Mouse (Mus musculus): Measurements from ENCODE around the gene 1600002K03Rik. TPM values are rescaled to one million over a fixed set of nuclear protein-coding genes. Genes with fewer than 3 reads are reported as not detected.
"Not testable (repeated sequence)": the region's sequence is repeated elsewhere in the genome, so short reads cannot be mapped to it uniquely, and the experiment has no call there.

1600002K03Rik gene
- polyA plus RNA-seq, 2 experiments = 12.8 to 15.5 TPM

DNA sequence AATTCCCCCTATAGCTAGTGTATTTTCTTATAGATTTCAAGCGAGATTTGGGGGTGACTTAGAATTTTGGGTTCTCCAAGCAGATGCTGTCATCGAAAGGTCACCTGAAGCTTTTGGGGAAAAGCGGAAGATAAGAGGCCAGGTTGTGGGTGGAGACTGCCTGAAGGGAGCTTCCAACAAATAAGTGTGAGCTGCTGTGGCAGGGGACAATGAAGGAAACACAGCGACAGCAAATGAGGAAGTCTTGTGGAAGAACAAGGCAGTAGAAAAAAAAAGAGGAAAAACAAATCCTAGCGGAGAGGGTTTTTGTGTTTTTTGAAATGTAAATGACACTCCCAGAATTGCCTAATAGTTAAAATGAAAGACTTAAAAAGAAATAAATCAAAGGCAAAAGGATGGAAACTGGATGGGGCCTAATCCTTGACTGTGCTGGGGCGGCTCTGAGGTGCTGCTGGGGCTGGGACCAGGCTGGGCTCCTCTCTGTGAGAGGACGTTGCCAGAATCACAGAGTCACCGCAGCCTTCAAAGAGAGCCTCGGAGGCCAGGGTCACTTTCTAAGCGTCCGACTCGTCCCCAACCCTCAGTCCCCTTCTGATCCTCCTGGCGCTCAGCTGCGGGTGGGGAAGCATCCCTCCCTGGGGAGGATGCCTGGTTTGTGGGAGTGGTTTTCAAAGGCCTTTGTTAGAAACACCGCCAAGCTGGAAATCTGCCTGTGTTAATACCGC is 42.5 kb downstream of the 1600002K03Rik start:
- peak overlapping the region; percentile 21; the same call in 1 of the 2 replicates for H3K9ac ChIP-seq (ENCODE audit: low read depth, low read length, severe bottlenecking)
- no peak overlapping the region for H3K27ac ChIP-seq (replicated peaks; ENCODE audit: low read depth, low read length)

DNA sequence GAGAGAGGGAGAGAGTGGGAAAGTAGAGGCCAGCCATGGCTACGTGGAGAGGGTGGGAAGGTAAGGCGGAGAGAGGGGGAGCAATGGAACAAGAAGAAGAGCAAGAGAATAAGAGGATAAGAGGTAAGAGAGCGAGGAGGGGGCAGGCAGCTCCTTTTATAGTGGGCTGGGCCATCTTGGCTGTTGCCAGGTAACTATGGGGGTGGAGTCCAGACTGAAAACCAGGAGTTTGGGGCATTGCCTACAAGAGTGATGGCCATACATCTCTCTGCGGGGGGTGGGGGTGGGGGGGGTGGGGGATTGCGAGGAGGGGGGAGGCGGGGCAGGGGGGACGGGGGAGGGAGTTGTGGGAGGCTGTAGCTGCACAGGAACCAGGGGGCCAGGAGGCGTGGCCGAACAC is 47.9 kb downstream of the 1600002K03Rik start:
- Histone ChIP-seq H3K9me3 (ENCODE audit: control insufficient read depth, low read length) (no peaks in the 10 kb centered on the region), H3K27ac (replicated peaks; ENCODE audit: low read depth, low read length) (no peak overlapping the region)

More for the DNA sequence above, 42.5 kb downstream of the 1600002K03Rik start:
- no peak for TF ChIP-seq POLR2A (IDR thresholded peaks at IDR 0.05; ENCODE audit: borderline replicate concordance, extremely low read depth, insufficient read depth, insufficient read length)
- no peak overlapping the region for H3K4me2 ChIP-seq (replicated peaks; ENCODE audit: low read depth, low read length, severe bottlenecking)
- WGBS = 34% methylated on average over 16 of the region's 16 CpGs
- ATAC-seq (ENCODE audit: low FRiP score, low read depth) (no peak), DNase-seq (ENCODE audit: low spot score) (no peak)
- H3K9me3 ChIP-seq (ENCODE audit: control insufficient read depth, low read length) = no peaks in the 10 kb centered on the region
- H3K4me1 ChIP-seq (ENCODE audit: control insufficient read depth, insufficient read depth, low read length) = no peaks in the 10 kb centered on the region
- no peaks in the 10 kb centered on the region for H3K27me3 ChIP-seq (ENCODE audit: control insufficient read depth, insufficient read depth, low read length)
- no peak overlapping the region for H3K4me3 ChIP-seq (replicated peaks; ENCODE audit: low read length)
- H3K36me3 ChIP-seq (ENCODE audit: control insufficient read depth, insufficient read depth, low read length) = no peaks in the 10 kb centered on the region

DNA sequence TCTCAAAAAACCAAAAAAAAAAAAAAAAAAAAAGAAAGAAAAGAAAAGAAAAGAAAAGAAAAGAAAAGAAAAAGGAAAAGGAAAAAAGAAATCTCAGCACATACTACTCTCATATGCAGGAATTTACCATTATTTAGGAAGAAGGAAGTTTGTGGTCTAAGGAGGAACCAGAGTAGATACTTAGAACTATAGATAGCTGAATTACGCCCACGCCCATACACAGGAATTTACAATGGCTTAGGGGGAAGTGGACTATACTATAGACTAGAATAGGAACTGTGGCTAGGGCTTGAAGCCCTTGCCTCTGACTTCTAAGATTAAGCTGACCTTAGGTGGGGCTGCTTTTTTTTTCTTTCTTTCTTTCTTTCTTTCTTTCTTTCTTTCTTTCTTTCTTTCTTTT is 50.4 kb downstream of the 1600002K03Rik start:
- H3K9ac ChIP-seq (ENCODE audit: low read depth, low read length, severe bottlenecking); H3K36me3 ChIP-seq (ENCODE audit: control insufficient read depth, insufficient read depth, low read length); H3K9me3 ChIP-seq (ENCODE audit: control insufficient read depth, low read length); ATAC-seq (ENCODE audit: low FRiP score, low read depth); H3K4me2 ChIP-seq (replicated peaks; ENCODE audit: low read depth, low read length, severe bottlenecking); H3K4me3 ChIP-seq (replicated peaks; ENCODE audit: low read length); DNase-seq (ENCODE audit: low spot score); H3K27ac ChIP-seq (replicated peaks; ENCODE audit: low read depth, low read length); H3K27me3 ChIP-seq (ENCODE audit: control insufficient read depth, insufficient read depth, low read length): not testable (repeated sequence)
- H3K4me1 ChIP-seq (ENCODE audit: control insufficient read depth, insufficient read depth, low read length) = peaks cover 20% of the 10 kb centered on the region
- 88% methylated on average over 2 of the region's 2 CpGs for WGBS

More for the DNA sequence above, 47.9 kb downstream of the 1600002K03Rik start:
- no peak for TF ChIP-seq POLR2A (IDR thresholded peaks at IDR 0.05; ENCODE audit: borderline replicate concordance, extremely low read depth, insufficient read depth, insufficient read length)
- H3K9ac ChIP-seq (ENCODE audit: low read depth, low read length, severe bottlenecking) = no peak overlapping the region
- DNase-seq (ENCODE audit: low spot score) (no peak), ATAC-seq (ENCODE audit: low FRiP score, low read depth) (no peak)
- H3K27me3 ChIP-seq (ENCODE audit: control insufficient read depth, insufficient read depth, low read length) = no peaks in the 10 kb centered on the region
- H3K4me2 ChIP-seq (replicated peaks; ENCODE audit: low read depth, low read length, severe bottlenecking) = no peak overlapping the region
- H3K4me1 ChIP-seq (ENCODE audit: control insufficient read depth, insufficient read depth, low read length) = peaks cover 5% of the 10 kb centered on the region
- WGBS = 41% methylated on average over 6 of the region's 9 CpGs
- no peaks in the 10 kb centered on the region for H3K36me3 ChIP-seq (ENCODE audit: control insufficient read depth, insufficient read depth, low read length)
- no peak overlapping the region for H3K4me3 ChIP-seq (replicated peaks; ENCODE audit: low read length)

Other genes starting within 250 kb of the 1600002K03Rik start
- 8.6 and 12.6 TPM in 2 replicates for gene Arid3a, start 245.9 kb upstream of the 1600002K03Rik start, polyA plus RNA-seq (2012; rRNA removed)
- 4.8 and 5.0 TPM in 2 replicates for gene Arid3a, start 245.9 kb upstream of the 1600002K03Rik start, polyA plus RNA-seq (2014; fragmentation: Nextera tagmentation; extraction: Ambion mirVana)
- gene Wdr18, start 212.8 kb upstream of the 1600002K03Rik start, polyA plus RNA-seq (2012; rRNA removed) = 58.7 and 78.5 TPM in 2 replicates
- gene Wdr18, start 212.8 kb upstream of the 1600002K03Rik start, polyA plus RNA-seq (2014; fragmentation: Nextera tagmentation; extraction: Ambion mirVana) = 99.8 and 106 TPM in 2 replicates
- 0.72 and 0.76 TPM in 2 replicates for gene Grin3b, start 202.2 kb upstream of the 1600002K03Rik start, polyA plus RNA-seq (2012; rRNA removed)
- gene Grin3b, start 202.2 kb upstream of the 1600002K03Rik start, polyA plus RNA-seq (2014; fragmentation: Nextera tagmentation; extraction: Ambion mirVana) = 0.23 and 0.55 TPM in 2 replicates
- 260 and 379 TPM in 2 replicates for gene Tmem259, start 188.6 kb upstream of the 1600002K03Rik start, polyA plus RNA-seq (2012; rRNA removed)
- gene Tmem259, start 188.6 kb upstream of the 1600002K03Rik start, polyA plus RNA-seq (2014; fragmentation: Nextera tagmentation; extraction: Ambion mirVana) = 24.5 and 25.2 TPM in 2 replicates
- gene Cnn2, start 184.4 kb upstream of the 1600002K03Rik start, polyA plus RNA-seq (2012; rRNA removed) = 133 and 173 TPM in 2 replicates
- 273 and 290 TPM in 2 replicates for gene Cnn2, start 184.4 kb upstream of the 1600002K03Rik start, polyA plus RNA-seq (2014; fragmentation: Nextera tagmentation; extraction: Ambion mirVana)
- 6.2 and 8.0 TPM in 2 replicates for gene Abca7, start 176.4 kb upstream of the 1600002K03Rik start, polyA plus RNA-seq (2012; rRNA removed)
- 2.2 and 2.4 TPM in 2 replicates for gene Abca7, start 176.4 kb upstream of the 1600002K03Rik start, polyA plus RNA-seq (2014; fragmentation: Nextera tagmentation; extraction: Ambion mirVana)
- 12.8 and 14.4 TPM in 2 replicates for gene Arhgap45, start 156.3 kb upstream of the 1600002K03Rik start, polyA plus RNA-seq (2012; rRNA removed)
- gene Arhgap45, start 156.3 kb upstream of the 1600002K03Rik start, polyA plus RNA-seq (2014; fragmentation: Nextera tagmentation; extraction: Ambion mirVana) = 3.4 and 5.7 TPM in 2 replicates
- gene Polr2e, start 133.1 kb upstream of the 1600002K03Rik start, polyA plus RNA-seq (2012; rRNA removed) = 287 and 350 TPM in 2 replicates
- gene Polr2e, start 133.1 kb upstream of the 1600002K03Rik start, polyA plus RNA-seq (2014; fragmentation: Nextera tagmentation; extraction: Ambion mirVana) = 247 and 248 TPM in 2 replicates
- gene Gpx4, start 125.8 kb upstream of the 1600002K03Rik start, polyA plus RNA-seq (2012; rRNA removed) = 372 and 379 TPM in 2 replicates
- 466 and 493 TPM in 2 replicates for gene Gpx4, start 125.8 kb upstream of the 1600002K03Rik start, polyA plus RNA-seq (2014; fragmentation: Nextera tagmentation; extraction: Ambion mirVana)
- gene Sbno2, start 67.4 kb upstream of the 1600002K03Rik start, polyA plus RNA-seq (2012; rRNA removed) = 24.9 and 29.5 TPM in 2 replicates
- 15.3 and 16.8 TPM in 2 replicates for gene Sbno2, start 67.4 kb upstream of the 1600002K03Rik start, polyA plus RNA-seq (2014; fragmentation: Nextera tagmentation; extraction: Ambion mirVana)
- 133 and 147 TPM in 2 replicates for gene Stk11, start 57.1 kb upstream of the 1600002K03Rik start, polyA plus RNA-seq (2012; rRNA removed)
- gene Stk11, start 57.1 kb upstream of the 1600002K03Rik start, polyA plus RNA-seq (2014; fragmentation: Nextera tagmentation; extraction: Ambion mirVana) = 30.1 and 32.4 TPM in 2 replicates
- gene Atp5d, start 34.3 kb upstream of the 1600002K03Rik start, polyA plus RNA-seq (2012; rRNA removed) = 449 and 577 TPM in 2 replicates
- 477 TPM in 2 replicates for gene Atp5d, start 34.3 kb upstream of the 1600002K03Rik start, polyA plus RNA-seq (2014; fragmentation: Nextera tagmentation; extraction: Ambion mirVana)
- 28.9 and 36.0 TPM in 2 replicates for gene Cbarp, start 32.1 kb upstream of the 1600002K03Rik start, polyA plus RNA-seq (2012; rRNA removed)
- gene Cbarp, start 32.1 kb upstream of the 1600002K03Rik start, polyA plus RNA-seq (2014; fragmentation: Nextera tagmentation; extraction: Ambion mirVana) = 7.5 and 9.3 TPM in 2 replicates
- gene Midn, start 24.7 kb upstream of the 1600002K03Rik start, polyA plus RNA-seq (2012; rRNA removed) = 108 and 161 TPM in 2 replicates
- gene Midn, start 24.7 kb upstream of the 1600002K03Rik start, polyA plus RNA-seq (2014; fragmentation: Nextera tagmentation; extraction: Ambion mirVana) = 33.4 and 39.6 TPM in 2 replicates
- 286 and 289 TPM in 2 replicates for gene Cirbp, start 7.0 kb upstream of the 1600002K03Rik start, polyA plus RNA-seq (2012; rRNA removed)
- 101 and 106 TPM in 2 replicates for gene Cirbp, start 7.0 kb upstream of the 1600002K03Rik start, polyA plus RNA-seq (2014; fragmentation: Nextera tagmentation; extraction: Ambion mirVana)
- 41.7 and 67.7 TPM in 2 replicates for gene Efna2, start 6.5 kb downstream of the 1600002K03Rik start, polyA plus RNA-seq (2012; rRNA removed)
- 31.5 and 38.6 TPM in 2 replicates for gene Efna2, start 6.5 kb downstream of the 1600002K03Rik start, polyA plus RNA-seq (2014; fragmentation: Nextera tagmentation; extraction: Ambion mirVana)
- gene Mum1, start 53.5 kb downstream of the 1600002K03Rik start, polyA plus RNA-seq (2012; rRNA removed) = 91.5 and 93.4 TPM in 2 replicates
- 50.1 and 57.3 TPM in 2 replicates for gene Mum1, start 53.5 kb downstream of the 1600002K03Rik start, polyA plus RNA-seq (2014; fragmentation: Nextera tagmentation; extraction: Ambion mirVana)
- gene Ndufs7, start 76.2 kb downstream of the 1600002K03Rik start, polyA plus RNA-seq (2012; rRNA removed) = 338 and 449 TPM in 2 replicates
- 349 and 366 TPM in 2 replicates for gene Ndufs7, start 76.2 kb downstream of the 1600002K03Rik start, polyA plus RNA-seq (2014; fragmentation: Nextera tagmentation; extraction: Ambion mirVana)
- 74.1 and 80.5 TPM in 2 replicates for gene Gamt, start 88.1 kb downstream of the 1600002K03Rik start, polyA plus RNA-seq (2012; rRNA removed)
- 75.7 and 90.8 TPM in 2 replicates for gene Gamt, start 88.1 kb downstream of the 1600002K03Rik start, polyA plus RNA-seq (2014; fragmentation: Nextera tagmentation; extraction: Ambion mirVana)
- gene Dazap1, start 88.5 kb downstream of the 1600002K03Rik start, polyA plus RNA-seq (2012; rRNA removed) = 243 and 272 TPM in 2 replicates
- 46.1 and 50.7 TPM in 2 replicates for gene Dazap1, start 88.5 kb downstream of the 1600002K03Rik start, polyA plus RNA-seq (2014; fragmentation: Nextera tagmentation; extraction: Ambion mirVana)
- gene Rps15, start 119.5 kb downstream of the 1600002K03Rik start, polyA plus RNA-seq (2012; rRNA removed) = 3,060 and 3,829 TPM in 2 replicates
- gene Rps15, start 119.5 kb downstream of the 1600002K03Rik start, polyA plus RNA-seq (2014; fragmentation: Nextera tagmentation; extraction: Ambion mirVana) = 1,091 and 1,173 TPM in 2 replicates
- 2.5 and 3.3 TPM in 2 replicates for gene Apc2, start 123.0 kb downstream of the 1600002K03Rik start, polyA plus RNA-seq (2012; rRNA removed)
- gene Apc2, start 123.0 kb downstream of the 1600002K03Rik start, polyA plus RNA-seq (2014; fragmentation: Nextera tagmentation; extraction: Ambion mirVana) = 1.5 and 1.8 TPM in 2 replicates
- 45.1 and 46.7 TPM in 2 replicates for gene 2310011J03Rik, start 147.6 kb downstream of the 1600002K03Rik start, polyA plus RNA-seq (2012; rRNA removed)
- gene 2310011J03Rik, start 147.6 kb downstream of the 1600002K03Rik start, polyA plus RNA-seq (2014; fragmentation: Nextera tagmentation; extraction: Ambion mirVana) = 45.1 and 46.1 TPM in 2 replicates
- gene Pcsk4, start 156.6 kb downstream of the 1600002K03Rik start, polyA plus RNA-seq (2012; rRNA removed) = 7.8 and 10.7 TPM in 2 replicates
- 4.2 and 5.9 TPM in 2 replicates for gene Pcsk4, start 156.6 kb downstream of the 1600002K03Rik start, polyA plus RNA-seq (2014; fragmentation: Nextera tagmentation; extraction: Ambion mirVana)
- gene Reep6, start 157.0 kb downstream of the 1600002K03Rik start, polyA plus RNA-seq (2012; rRNA removed) = 3.9 TPM in 2 replicates
- 9.9 and 10.5 TPM in 2 replicates for gene Reep6, start 157.0 kb downstream of the 1600002K03Rik start, polyA plus RNA-seq (2014; fragmentation: Nextera tagmentation; extraction: Ambion mirVana)
- gene Adamtsl5, start 175.5 kb downstream of the 1600002K03Rik start, polyA plus RNA-seq (2012; rRNA removed) = 16.5 and 21.9 TPM in 2 replicates
- 6.5 and 6.7 TPM in 2 replicates for gene Adamtsl5, start 175.5 kb downstream of the 1600002K03Rik start, polyA plus RNA-seq (2014; fragmentation: Nextera tagmentation; extraction: Ambion mirVana)
- 1.8 and 1.9 TPM in 2 replicates for gene Plk5, start 183.5 kb downstream of the 1600002K03Rik start, polyA plus RNA-seq (2012; rRNA removed)
- 0.48 and 0.88 TPM in 2 replicates for gene Plk5, start 183.5 kb downstream of the 1600002K03Rik start, polyA plus RNA-seq (2014; fragmentation: Nextera tagmentation; extraction: Ambion mirVana)
- 44.0 and 60.0 TPM in 2 replicates for gene Mex3d, start 214.7 kb downstream of the 1600002K03Rik start, polyA plus RNA-seq (2012; rRNA removed)
- gene Mex3d, start 214.7 kb downstream of the 1600002K03Rik start, polyA plus RNA-seq (2014; fragmentation: Nextera tagmentation; extraction: Ambion mirVana) = 8.2 and 9.0 TPM in 2 replicates
- 267 and 270 TPM in 2 replicates for gene Mbd3, start 226.6 kb downstream of the 1600002K03Rik start, polyA plus RNA-seq (2012; rRNA removed)
- gene Mbd3, start 226.6 kb downstream of the 1600002K03Rik start, polyA plus RNA-seq (2014; fragmentation: Nextera tagmentation; extraction: Ambion mirVana) = 196 and 214 TPM in 2 replicates
- 572 and 718 TPM in 2 replicates for gene Uqcr11, start 233.9 kb downstream of the 1600002K03Rik start, polyA plus RNA-seq (2012; rRNA removed)
- 617 and 707 TPM in 2 replicates for gene Uqcr11, start 233.9 kb downstream of the 1600002K03Rik start, polyA plus RNA-seq (2014; fragmentation: Nextera tagmentation; extraction: Ambion mirVana)